Mouse (Mus musculus) ZHBTc4 (cell line): ENCODE measurements around the gene Lrg1.

Experiments used
- DNase-seq: peaks from one replicate; pipeline ENCODE4 v3.0.0-alpha.2; 2011; ENCODE audit warnings: low read depth, low spot score

The Lrg1 gene

DNA sequence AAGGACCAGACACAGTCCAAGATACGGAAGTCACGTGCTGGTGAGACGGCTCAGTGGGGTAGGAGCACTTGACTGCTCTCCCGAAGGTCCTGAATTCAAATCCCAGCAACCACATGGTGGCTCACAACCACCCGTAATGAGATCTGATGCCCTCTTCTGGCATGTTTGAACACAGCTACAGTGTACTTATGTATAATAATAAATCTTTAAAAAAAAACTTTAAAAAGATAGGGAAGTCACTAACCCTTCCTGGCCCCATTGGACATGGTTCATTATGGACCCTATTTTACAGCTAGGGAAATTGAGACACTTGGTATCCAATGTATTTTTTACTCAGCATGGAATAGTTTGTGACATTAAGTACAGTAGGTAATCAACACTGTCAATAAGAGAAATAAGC, 44.3 kb downstream of the Lrg1 start:
- DNase-seq: no peak

DNA sequence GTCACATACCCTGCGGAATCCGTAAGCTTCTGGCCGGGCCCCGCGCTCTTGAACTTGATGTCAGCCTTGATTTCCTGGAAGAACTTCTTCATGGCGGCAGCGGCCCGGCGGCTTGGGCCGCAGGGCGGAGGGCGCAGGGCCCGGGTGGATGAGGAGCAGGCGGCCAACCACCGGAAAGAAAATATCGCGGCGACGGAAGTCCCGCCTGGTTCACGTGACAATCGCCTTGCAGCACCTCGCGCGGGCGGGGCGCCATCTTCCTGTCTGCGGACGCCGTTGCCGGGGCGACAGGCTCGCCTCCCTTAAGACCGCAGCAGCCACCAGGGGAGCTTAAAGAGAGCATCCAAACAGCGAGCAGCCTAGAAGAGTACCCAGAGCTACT, 47.0 kb downstream of the Lrg1 start, which contains the start of gene Ubxn6:
Gene Ubxn6, minus strand, starts transcription at position 202 of the 382 bp plus-strand sequence.
- peak; percentile 99 for DNase-seq

DNA sequence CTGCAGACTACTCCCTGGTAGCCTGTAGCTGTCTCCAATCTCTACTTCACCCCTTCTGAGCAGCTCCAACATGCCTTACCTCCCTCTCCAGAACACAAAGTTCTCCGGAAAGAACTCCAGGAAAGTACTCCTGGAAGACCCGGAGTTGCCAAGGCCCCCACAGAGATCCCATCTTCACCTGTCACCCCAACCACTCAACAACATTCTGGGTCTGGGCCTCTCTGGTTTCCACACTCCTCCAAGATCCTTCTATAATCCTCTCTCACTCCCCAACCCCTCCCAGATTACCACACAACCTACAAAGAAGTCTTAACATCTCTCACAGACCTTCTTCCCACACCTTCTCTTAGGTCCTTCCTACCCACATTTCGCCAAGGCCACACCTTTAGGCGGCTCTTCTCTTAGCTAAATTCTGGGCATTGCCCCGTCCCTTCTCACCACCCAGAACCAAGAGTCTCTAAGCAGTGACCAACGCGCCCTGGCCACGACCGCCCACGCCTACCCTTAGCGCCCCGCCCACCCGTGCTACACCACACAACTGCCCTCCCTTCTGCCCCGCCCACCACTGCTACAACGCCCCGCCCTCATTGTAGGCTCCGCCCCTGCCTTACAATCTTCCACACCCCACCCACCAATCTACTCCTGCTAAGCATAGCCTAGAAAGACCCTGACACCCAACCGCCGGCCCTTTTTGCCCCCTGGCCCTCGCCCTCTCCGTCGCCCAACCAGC, 47.5 kb downstream of the Lrg1 start:
- peak; percentile 97 for DNase-seq

DNA sequence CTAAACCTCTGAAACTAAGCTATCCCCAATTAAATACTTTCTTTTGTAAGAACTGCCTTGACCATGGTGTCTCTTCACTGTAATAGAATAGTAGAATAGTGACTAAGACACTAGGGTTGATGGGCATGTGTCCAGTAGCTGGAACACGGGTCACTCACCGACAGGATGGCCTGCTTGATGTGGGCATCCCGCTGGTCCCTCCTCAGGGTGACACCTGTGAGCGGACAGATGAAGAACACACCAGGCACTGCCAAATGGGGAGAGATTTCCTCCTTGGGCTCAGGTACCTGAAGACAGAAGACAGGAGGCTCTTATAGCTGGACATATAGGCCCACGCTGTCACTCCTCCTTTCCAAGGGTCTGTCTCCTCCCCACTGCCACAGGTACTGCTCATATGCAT, 49.6 kb downstream of the Lrg1 start:
- DNase-seq: no peak

DNA sequence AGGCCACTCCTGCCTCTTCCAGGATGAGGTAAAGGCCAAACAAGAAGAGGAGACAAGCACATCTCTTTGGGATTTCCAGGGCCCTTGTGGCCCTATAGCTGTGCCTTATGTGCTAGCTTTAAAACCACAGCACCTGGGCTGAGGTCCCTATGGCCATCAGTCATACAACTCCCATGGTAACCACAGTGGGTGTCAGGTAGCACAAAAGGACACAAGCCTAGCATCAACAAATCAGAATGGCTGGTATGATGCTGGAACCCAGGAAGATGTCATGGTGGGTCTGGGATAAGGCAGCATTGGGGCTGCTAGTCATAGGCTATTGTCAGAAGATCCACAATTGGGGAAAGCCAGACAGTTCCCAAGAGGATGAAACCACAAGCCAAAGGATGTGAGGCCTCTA, 50.7 kb downstream of the Lrg1 start:
- no peak for DNase-seq
